Mouse (Mus musculus): ENCODE measurements around the gene Morn1. TPM values are rescaled to one million over a fixed set of nuclear protein-coding genes. Genes with fewer than 3 reads are reported as not detected.

Gene Morn1
- polyA plus RNA-seq, 1 experiment, result 0.21 TPM

- no peaks in the 10 kb centered on the region for H3K27me3 ChIP-seq (ENCODE audit: control insufficient read depth)
- H3K4me1 ChIP-seq (ENCODE audit: control insufficient read depth), result peaks cover 9% of the 10 kb centered on the region
- no peaks in the 10 kb centered on the region; the same call in 1 of the 2 replicates for H3K36me3 ChIP-seq (ENCODE audit: control insufficient read depth)
- H3K9me3 ChIP-seq (ENCODE audit: control insufficient read depth, low read length), result peaks cover 4% of the 10 kb centered on the region; the same call in 1 of the 2 replicates
- no peak overlapping the region for H3K4me3 ChIP-seq (replicated peaks)
- TF ChIP-seq GATA1 (IDR thresholded peaks at IDR 0.05; ENCODE audit: low read length), result no peak
- no peak for TF ChIP-seq TAL1 (IDR thresholded peaks at IDR 0.05; ENCODE audit: low read length)
Measured at GRCm38 (mm10) chr4:155168835-155169252, 82.5 kb downstream of the Morn1 start.

GRCm38 (mm10) chr4:155170614-155171212, 84.3 kb downstream of the Morn1 start:
- Histone ChIP-seq H3K27me3 (ENCODE audit: control insufficient read depth) (no peaks in the 10 kb centered on the region), H3K36me3 (ENCODE audit: control insufficient read depth) (no peaks in the 10 kb centered on the region), H3K4me3 (replicated peaks) (no peak overlapping the region), H3K9me3 (ENCODE audit: control insufficient read depth, low read length) (no peaks in the 10 kb centered on the region), H3K4me1 (ENCODE audit: control insufficient read depth) (peaks cover 11% of the 10 kb centered on the region)
- TF ChIP-seq GATA1 (IDR thresholded peaks at IDR 0.05; ENCODE audit: low read length) (no peak), TAL1 (IDR thresholded peaks at IDR 0.05; ENCODE audit: low read length) (no peak)

- Histone ChIP-seq H3K27me3 (ENCODE audit: control insufficient read depth) (no peaks in the 10 kb centered on the region), H3K4me1 (ENCODE audit: control insufficient read depth) (peaks cover 11% of the 10 kb centered on the region), H3K9me3 (ENCODE audit: control insufficient read depth, low read length) (no peaks in the 10 kb centered on the region), H3K4me3 (replicated peaks) (no peak overlapping the region), H3K36me3 (ENCODE audit: control insufficient read depth) (no peaks in the 10 kb centered on the region; the same call in 1 of the 2 replicates)
- TF ChIP-seq GATA1 (IDR thresholded peaks at IDR 0.05; ENCODE audit: low read length) (no peak), TAL1 (IDR thresholded peaks at IDR 0.05; ENCODE audit: low read length) (no peak)
Measured at GRCm38 (mm10) chr4:155171961-155172533, 85.7 kb downstream of the Morn1 start.

GRCm38 (mm10) chr4:155172909-155173821, 86.8 kb downstream of the Morn1 start:
- Histone ChIP-seq H3K27me3 (ENCODE audit: control insufficient read depth) (no peaks in the 10 kb centered on the region), H3K9me3 (ENCODE audit: control insufficient read depth, low read length) (no peaks in the 10 kb centered on the region), H3K4me3 (replicated peaks) (no peak overlapping the region), H3K4me1 (ENCODE audit: control insufficient read depth) (peaks cover 13% of the 10 kb centered on the region), H3K36me3 (ENCODE audit: control insufficient read depth) (no peaks in the 10 kb centered on the region; the same call in 1 of the 2 replicates)
- TF ChIP-seq GATA1 (IDR thresholded peaks at IDR 0.05; ENCODE audit: low read length) (no peak), TAL1 (IDR thresholded peaks at IDR 0.05; ENCODE audit: low read length) (no peak)

DNA sequence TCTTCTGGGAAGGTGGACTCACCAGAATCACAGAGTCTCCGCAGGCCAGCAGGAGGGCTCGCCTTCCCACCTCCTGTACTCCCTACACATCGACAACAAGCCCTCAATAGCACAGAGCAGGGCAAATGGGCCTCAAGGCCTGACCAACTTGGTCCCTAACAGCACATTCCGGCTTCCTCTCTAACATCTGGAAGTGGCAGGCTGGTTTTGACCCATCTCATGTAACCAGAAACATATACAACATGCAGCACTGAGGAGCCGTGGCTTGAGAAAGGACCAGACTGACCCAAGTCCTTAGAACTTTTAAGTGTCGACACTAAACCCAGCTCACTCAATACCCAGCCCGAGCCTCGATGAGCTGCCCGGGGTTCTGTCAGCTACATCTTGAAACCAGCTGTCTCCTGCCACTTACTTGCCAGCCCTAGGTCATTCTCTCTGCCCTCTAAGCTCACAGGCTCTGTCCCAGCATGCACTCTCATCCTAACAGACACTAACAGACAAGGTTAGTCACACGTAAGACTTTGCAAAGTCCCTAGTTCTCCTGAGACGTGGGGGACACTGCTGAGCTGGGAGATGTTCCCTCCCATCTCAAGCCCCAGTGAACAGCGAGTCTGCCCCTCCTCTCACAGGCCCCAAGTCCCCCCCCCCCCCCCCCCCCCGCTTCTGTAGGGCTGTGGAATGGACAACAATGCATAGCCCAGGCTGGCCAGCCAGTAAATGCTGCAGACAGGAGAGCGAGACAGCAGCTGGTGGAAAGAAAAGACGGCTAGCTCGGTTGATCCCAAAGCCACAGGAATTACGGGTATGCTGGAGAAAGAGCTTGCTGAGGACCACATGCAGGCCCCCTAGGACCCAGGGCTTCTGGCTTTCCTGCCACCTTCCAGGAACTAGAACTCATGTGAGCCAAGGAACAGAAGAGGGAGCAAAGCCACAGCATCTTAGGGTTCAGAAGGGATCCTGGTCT, 87.7 kb downstream of the Morn1 start:
- Histone ChIP-seq H3K4me1 (ENCODE audit: control insufficient read depth) (peaks cover 14% of the 10 kb centered on the region), H3K36me3 (ENCODE audit: control insufficient read depth) (no peaks in the 10 kb centered on the region; the same call in 1 of the 2 replicates), H3K4me3 (replicated peaks) (no peak overlapping the region), H3K27me3 (ENCODE audit: control insufficient read depth) (no peaks in the 10 kb centered on the region), H3K9me3 (ENCODE audit: control insufficient read depth, low read length) (no peaks in the 10 kb centered on the region)
- TF ChIP-seq GATA1 (IDR thresholded peaks at IDR 0.05; ENCODE audit: low read length) (no peak), TAL1 (IDR thresholded peaks at IDR 0.05; ENCODE audit: low read length) (no peak)

DNA sequence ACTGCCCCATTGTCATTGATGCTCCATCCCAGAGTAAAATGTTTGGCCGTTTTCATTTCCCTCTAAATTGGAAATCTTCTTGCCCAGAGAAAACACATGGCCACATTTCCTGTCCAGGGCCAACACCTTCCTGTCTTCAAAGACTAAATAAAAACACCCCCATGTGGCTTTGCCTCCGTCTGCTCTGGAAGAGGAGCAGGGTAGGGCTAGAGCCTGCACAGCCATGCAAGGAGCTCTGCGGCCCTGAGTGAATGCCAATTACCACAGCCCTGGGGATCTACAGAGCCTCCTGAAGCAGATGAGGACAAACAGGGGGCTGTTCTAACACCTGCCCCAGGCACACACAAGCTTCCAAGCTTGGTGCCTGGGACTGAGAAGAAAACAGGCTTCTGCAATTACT, 89.8 kb downstream of the Morn1 start:
- Histone ChIP-seq H3K4me1 (ENCODE audit: control insufficient read depth) (peaks cover 14% of the 10 kb centered on the region), H3K36me3 (ENCODE audit: control insufficient read depth) (no peaks in the 10 kb centered on the region; the same call in 1 of the 2 replicates), H3K27me3 (ENCODE audit: control insufficient read depth) (no peaks in the 10 kb centered on the region), H3K4me3 (replicated peaks) (no peak overlapping the region), H3K9me3 (ENCODE audit: control insufficient read depth, low read length) (no peaks in the 10 kb centered on the region)
- no peak for TF ChIP-seq GATA1 (IDR thresholded peaks at IDR 0.05; ENCODE audit: low read length)
- TF ChIP-seq TAL1 (IDR thresholded peaks at IDR 0.05; ENCODE audit: low read length), result no peak

- Histone ChIP-seq H3K27me3 (ENCODE audit: control insufficient read depth) (no peaks in the 10 kb centered on the region), H3K4me3 (replicated peaks) (no peak overlapping the region), H3K9me3 (ENCODE audit: control insufficient read depth, low read length) (no peaks in the 10 kb centered on the region), H3K36me3 (ENCODE audit: control insufficient read depth) (no peaks in the 10 kb centered on the region; the same call in 1 of the 2 replicates), H3K4me1 (ENCODE audit: control insufficient read depth) (peaks cover 11% of the 10 kb centered on the region)
- TF ChIP-seq TAL1 (IDR thresholded peaks at IDR 0.05; ENCODE audit: low read length), result no peak
Measured at GRCm38 (mm10) chr4:155178274-155178673, 91.9 kb downstream of the Morn1 start.

GRCm38 (mm10) chr4:155178981-155179512, 92.7 kb downstream of the Morn1 start:
- Histone ChIP-seq H3K27me3 (ENCODE audit: control insufficient read depth) (no peaks in the 10 kb centered on the region), H3K4me3 (replicated peaks) (no peak overlapping the region), H3K4me1 (ENCODE audit: control insufficient read depth) (peaks cover 4% of the 10 kb centered on the region), H3K36me3 (ENCODE audit: control insufficient read depth) (no peaks in the 10 kb centered on the region; the same call in 1 of the 2 replicates), H3K9me3 (ENCODE audit: control insufficient read depth, low read length) (no peaks in the 10 kb centered on the region)
- no peak for TF ChIP-seq GATA1 (IDR thresholded peaks at IDR 0.05; ENCODE audit: low read length)
- no peak for TF ChIP-seq TAL1 (IDR thresholded peaks at IDR 0.05; ENCODE audit: low read length)

Measured in erythroblast, embryonic 14.5 days (primary cell).